Mouse (Mus musculus) forebrain, embryonic 11.5 days (tissue): ENCODE measurements around the gene Dhrs3. TPM values are rescaled to one million over a fixed set of nuclear protein-coding genes. Genes with fewer than 3 reads are reported as not detected.

Experiments used
- ATAC-seq: fragments of 200-750 bp; cut with Nextera tagmentation; replicated peaks from 2 replicates; pipeline ENCODE4 v1.8.0; 2017; ENCODE audit warnings: moderate TSS enrichment; ENCODE audit not compliant: low FRiP score
- DNase-seq: peaks from one replicate; pipeline ENCODE4 v3.0.0-alpha.2; 2017; ENCODE audit warnings: low spot score
- H3K27ac ChIP-seq: fragments of 300-500 bp; sonication (generic); 2 replicates; pipeline ENCODE4 v1.5.1; 2014; ENCODE audit warnings: low read depth, low read length
- H3K27me3 ChIP-seq: fragments of 300-500 bp; sonication (generic); 2 replicates; pipeline ENCODE4 v1.6.1; 2014; ENCODE audit warnings: mild to moderate bottlenecking, low read length, mixed read lengths; ENCODE audit not compliant: control insufficient read depth, insufficient read depth
- H3K36me3 ChIP-seq: fragments of 300-500 bp; sonication (generic); 2 replicates; pipeline ENCODE4 v1.6.1; 2014; ENCODE audit warnings: mild to moderate bottlenecking, low read length, moderate library complexity, mixed read lengths; ENCODE audit not compliant: control insufficient read depth, insufficient read depth
- H3K4me1 ChIP-seq: fragments of 300-500 bp; sonication (generic); replicated peaks from 2 replicates; pipeline ENCODE4 v1.6.1; 2014; ENCODE audit warnings: low read length, mixed read lengths; ENCODE audit not compliant: control insufficient read depth, insufficient read depth
- H3K4me2 ChIP-seq: fragments of 300-500 bp; sonication (generic); 2 replicates; pipeline ENCODE4 v1.6.1; 2014; ENCODE audit warnings: low read depth, mild to moderate bottlenecking, low read length, moderate library complexity, mixed read lengths; ENCODE audit not compliant: severe bottlenecking
- H3K4me3 ChIP-seq: fragments of 300-500 bp; sonication (generic); 2 replicates; pipeline ENCODE4 v1.5.1; 2014; ENCODE audit warnings: low read depth, low read length
- H3K9ac ChIP-seq: fragments of 300-500 bp; sonication (generic); 2 replicates; pipeline ENCODE4 v1.6.1; 2014; ENCODE audit warnings: low read length
- H3K9me3 ChIP-seq: fragments of 300-500 bp; sonication (generic); 2 replicates; pipeline ENCODE4 v1.6.1; 2016; ENCODE audit warnings: low read length, mixed read lengths; ENCODE audit not compliant: control insufficient read depth
- WGBS: fragments of 180-500 bp; shearing (Covaris S2); extraction: QIAGEN DNeasy Blood & Tissue Kit; methylation state at CpG from one replicate; pipeline ENCODE4 v1.1.7; 2014; 5-methylcytosine and 5-hydroxymethylcytosine counted together
- polyA plus RNA-seq: library from polyadenylated mRNA; unstranded; fragments of >200 nt; fragmentation: Nextera tagmentation; extraction: Ambion mirVana; gene quantifications from 2 replicates; pipeline ENCODE4 v1.2.1, GENCODE M21; 2014

Dhrs3 gene
- polyA plus RNA-seq, 1 experiment from 2014 or later: 5.8 TPM

GRCm38 (mm10) chr4:144965255-144965654 is 72.6 kb downstream of the Dhrs3 start:
- WGBS: 85% methylated on average over 2 of the region's 2 CpGs
- H3K4me2 ChIP-seq: no peak overlapping the region
- no peaks in the 10 kb centered on the region for H3K36me3 ChIP-seq
- DNase-seq (no peak), ATAC-seq (no peak)
- H3K4me1 ChIP-seq: no peaks in the 10 kb centered on the region
- no peak overlapping the region for H3K9ac ChIP-seq
- H3K4me3 ChIP-seq: no peak overlapping the region
- no peak overlapping the region for H3K27ac ChIP-seq
- no peaks in the 10 kb centered on the region for H3K9me3 ChIP-seq
- no peaks in the 10 kb centered on the region for H3K27me3 ChIP-seq

- Histone ChIP-seq H3K36me3 (no peaks in the 10 kb centered on the region), H3K4me3 (no peak overlapping the region), H3K27ac (no peak overlapping the region), H3K4me1 (no peaks in the 10 kb centered on the region), H3K9ac (no peak overlapping the region), H3K27me3 (no peaks in the 10 kb centered on the region), H3K9me3 (no peaks in the 10 kb centered on the region), H3K4me2 (no peak overlapping the region)
- DNase-seq: no peak
- WGBS: 97% methylated on average over 3 of the region's 3 CpGs
- ATAC-seq: no peak
Observed at GRCm38 (mm10) chr4:144968371-144968770, 75.7 kb downstream of the Dhrs3 start.

- no peak for ATAC-seq
Observed at GRCm38 (mm10) chr4:144969030-144969429, 76.4 kb downstream of the Dhrs3 start.

GRCm38 (mm10) chr4:144971048-144971447 is 78.4 kb downstream of the Dhrs3 start:
- Histone ChIP-seq H3K36me3 (no peaks in the 10 kb centered on the region), H3K9me3 (no peaks in the 10 kb centered on the region), H3K4me3 (no peak overlapping the region), H3K27me3 (no peaks in the 10 kb centered on the region), H3K4me1 (no peaks in the 10 kb centered on the region), H3K9ac (no peak overlapping the region), H3K27ac (no peak overlapping the region), H3K4me2 (no peak overlapping the region)
- 93% methylated on average over 2 of the region's 2 CpGs for WGBS
- ATAC-seq (no peak), DNase-seq (no peak)

More at GRCm38 (mm10) chr4:144969030-144969429, 76.4 kb downstream of the Dhrs3 start:
- Histone ChIP-seq H3K36me3 (no peaks in the 10 kb centered on the region), H3K27ac (no peak overlapping the region), H3K4me3 (no peak overlapping the region), H3K9ac (no peak overlapping the region), H3K4me2 (no peak overlapping the region), H3K9me3 (no peaks in the 10 kb centered on the region), H3K4me1 (no peaks in the 10 kb centered on the region), H3K27me3 (no peaks in the 10 kb centered on the region)
- DNase-seq: no peak
- 82% methylated on average over 6 of the region's 6 CpGs for WGBS

- ATAC-seq (no peak), DNase-seq (no peak)
- Histone ChIP-seq H3K36me3 (no peaks in the 10 kb centered on the region), H3K9ac (no peak overlapping the region), H3K27me3 (no peaks in the 10 kb centered on the region), H3K9me3 (no peaks in the 10 kb centered on the region), H3K4me3 (no peak overlapping the region), H3K27ac (no peak overlapping the region), H3K4me1 (no peaks in the 10 kb centered on the region), H3K4me2 (no peak overlapping the region)
- 84% methylated on average over 6 of the region's 6 CpGs for WGBS
Observed at GRCm38 (mm10) chr4:144972948-144973720, 80.5 kb downstream of the Dhrs3 start.

- no peaks in the 10 kb centered on the region for H3K4me1 ChIP-seq
- no peaks in the 10 kb centered on the region for H3K36me3 ChIP-seq
- WGBS: 76% methylated on average over 3 of the region's 3 CpGs
- no peaks in the 10 kb centered on the region for H3K27me3 ChIP-seq
- H3K9me3 ChIP-seq: no peaks in the 10 kb centered on the region
- H3K4me2 ChIP-seq: no peak overlapping the region
- no peak overlapping the region for H3K27ac ChIP-seq
- DNase-seq (no peak), ATAC-seq (no peak)
- no peak overlapping the region for H3K9ac ChIP-seq
- H3K4me3 ChIP-seq: no peak overlapping the region
Observed at GRCm38 (mm10) chr4:144974458-144974857, 81.8 kb downstream of the Dhrs3 start.

- 50% methylated on average over 2 of the region's 2 CpGs for WGBS
- H3K4me1 ChIP-seq: no peaks in the 10 kb centered on the region
- H3K4me3 ChIP-seq: no peak overlapping the region
- no peak for DNase-seq
- no peaks in the 10 kb centered on the region for H3K36me3 ChIP-seq
- H3K9me3 ChIP-seq: no peaks in the 10 kb centered on the region
- H3K27ac ChIP-seq: no peak overlapping the region
- no peak for ATAC-seq
- H3K9ac ChIP-seq: no peak overlapping the region
- no peaks in the 10 kb centered on the region for H3K27me3 ChIP-seq
- no peak overlapping the region for H3K4me2 ChIP-seq
Observed at GRCm38 (mm10) chr4:144975505-144975904, 82.9 kb downstream of the Dhrs3 start.

- DNase-seq (no peak), ATAC-seq (no peak)
- no peaks in the 10 kb centered on the region for H3K4me1 ChIP-seq
- no peak overlapping the region for H3K27ac ChIP-seq
- 68% methylated on average over 1 of the region's 1 CpGs for WGBS
- no peaks in the 10 kb centered on the region for H3K36me3 ChIP-seq
- no peak overlapping the region for H3K4me2 ChIP-seq
- no peaks in the 10 kb centered on the region for H3K27me3 ChIP-seq
- H3K9me3 ChIP-seq: no peaks in the 10 kb centered on the region
- no peak overlapping the region for H3K9ac ChIP-seq
- no peak overlapping the region for H3K4me3 ChIP-seq
Observed at GRCm38 (mm10) chr4:144977057-144977456, 84.4 kb downstream of the Dhrs3 start.
